8 mouse cellular contexts compared by ENCODE assay signal in genomic region chr8:78899887-78900286, GRCm38 (mm10).
A peak's percentile ranks its signal among the peaks of the same experiment; 100 is the strongest.
DNase-seq lines count a peak whose midpoint lies in the region; ATAC-seq and TF ChIP-seq lines count a peak whose summit lies in the region.

No protein-coding gene starts in this region.

- no peaks in the 10 kb centered on the region for H3K9me3 ChIP-seq in heart, embryonic 11.5 days (replicated peaks; ENCODE audit: control insufficient read depth, low read length)
- H3K9me3 ChIP-seq in forebrain, embryonic 11.5 days (ENCODE audit: control insufficient read depth, low read length) = no peaks in the 10 kb centered on the region
- no peaks in the 10 kb centered on the region for H3K9me3 ChIP-seq in hindbrain, embryonic 16.5 days (ENCODE audit: control insufficient read depth, low read length)

- no peak overlapping the region for H3K27ac ChIP-seq in heart, embryonic 11.5 days (ENCODE audit: low read depth, low read length)
- H3K27ac ChIP-seq in forebrain, embryonic 11.5 days (ENCODE audit: low read depth, low read length) = no peak overlapping the region
- no peak overlapping the region for H3K27ac ChIP-seq in hindbrain, embryonic 16.5 days (ENCODE audit: low read depth, low read length)
- H3K27ac ChIP-seq in small intestine, adult 2 months (ENCODE audit: insufficient read depth, low read depth, low read length) = no peak overlapping the region

- H3K4me1 ChIP-seq in heart, embryonic 11.5 days (ENCODE audit: control insufficient read depth, insufficient read depth, low read length) = no peaks in the 10 kb centered on the region
- H3K4me1 ChIP-seq in forebrain, embryonic 11.5 days (replicated peaks; ENCODE audit: control insufficient read depth, insufficient read depth, low read length) = no peaks in the 10 kb centered on the region
- no peaks in the 10 kb centered on the region for H3K4me1 ChIP-seq in hindbrain, embryonic 16.5 days (ENCODE audit: control insufficient read depth, insufficient read depth, low read depth, low read length)
- no peaks in the 10 kb centered on the region for H3K4me1 ChIP-seq in small intestine, adult 2 months (ENCODE audit: control insufficient read depth, insufficient read depth, insufficient read length, low read length)

- no peak overlapping the region for H3K4me2 ChIP-seq in heart, embryonic 11.5 days
- no peak overlapping the region for H3K4me2 ChIP-seq in forebrain, embryonic 11.5 days (ENCODE audit: low read depth, low read length, severe bottlenecking)
- H3K4me2 ChIP-seq in hindbrain, embryonic 16.5 days (ENCODE audit: low read length) = no peak overlapping the region

- 40% methylated on average over 7 of the region's 7 CpGs for WGBS in heart, embryonic 11.5 days (ENCODE audit: insufficient replicate concordance)
- WGBS in forebrain, embryonic 11.5 days = 41% methylated on average over 7 of the region's 7 CpGs
- 36% methylated on average over 7 of the region's 7 CpGs for WGBS in hindbrain, embryonic 16.5 days
- WGBS in small intestine, adult 2 months = 29% methylated on average over 7 of the region's 7 CpGs

- no peak for ATAC-seq in heart, embryonic 11.5 days (replicated peaks; ENCODE audit: insufficient number of reproducible peaks, low FRiP score, low TSS enrichment)
- ATAC-seq in forebrain, embryonic 11.5 days (replicated peaks; ENCODE audit: low FRiP score) = 0 out of 2 replicates have a peak, but pooled peaks have one; percentile 46
- ATAC-seq in hindbrain, embryonic 16.5 days = peak; percentile 54; the same call in 1 of the 2 replicates

- no peak overlapping the region for H3K4me3 ChIP-seq in heart, embryonic 11.5 days (ENCODE audit: low read depth, low read length)
- no peak overlapping the region for H3K4me3 ChIP-seq in forebrain, embryonic 11.5 days (ENCODE audit: low read depth, low read length)
- H3K4me3 ChIP-seq in hindbrain, embryonic 16.5 days (ENCODE audit: low read length) = no peak overlapping the region
- no peak overlapping the region for H3K4me3 ChIP-seq in small intestine, adult 2 months (ENCODE audit: low read depth, low read length)

- H3K27me3 ChIP-seq in heart, embryonic 11.5 days (ENCODE audit: control insufficient read depth, insufficient read depth, low read length) = no peaks in the 10 kb centered on the region
- no peaks in the 10 kb centered on the region for H3K27me3 ChIP-seq in forebrain, embryonic 11.5 days (ENCODE audit: control insufficient read depth, insufficient read depth, low read length)
- no peaks in the 10 kb centered on the region for H3K27me3 ChIP-seq in hindbrain, embryonic 16.5 days (replicated peaks; ENCODE audit: control insufficient read depth, insufficient read depth, low read length)
- no peaks in the 10 kb centered on the region for H3K27me3 ChIP-seq in small intestine, adult 2 months (ENCODE audit: control insufficient read depth, insufficient read depth, low read length)

- TF ChIP-seq POLR2A in small intestine, adult 2 months (IDR thresholded peaks at IDR 0.05; ENCODE audit: low read depth, low read length) = no peak

- TF ChIP-seq CTCF in small intestine, adult 2 months (IDR thresholded peaks at IDR 0.05; ENCODE audit: extremely low read depth, insufficient read length, insufficient replicate concordance, low read depth, low read length) = peak; percentile 65; the same call in 1 of the 2 replicates

- H3K36me3 ChIP-seq in heart, embryonic 11.5 days (ENCODE audit: control insufficient read depth, insufficient read depth, low read length) = no peaks in the 10 kb centered on the region
- H3K36me3 ChIP-seq in forebrain, embryonic 11.5 days (ENCODE audit: control insufficient read depth, insufficient read depth, low read length) = no peaks in the 10 kb centered on the region
- no peaks in the 10 kb centered on the region for H3K36me3 ChIP-seq in hindbrain, embryonic 16.5 days (ENCODE audit: control insufficient read depth, insufficient read depth, low read length)
- no peaks in the 10 kb centered on the region for H3K36me3 ChIP-seq in small intestine, adult 2 months (ENCODE audit: control insufficient read depth, insufficient read depth, low read length)

- H3K9ac ChIP-seq in heart, embryonic 11.5 days (ENCODE audit: low read depth, low read length) = no peak overlapping the region
- H3K9ac ChIP-seq in forebrain, embryonic 11.5 days (ENCODE audit: low read length) = no peak overlapping the region
- H3K9ac ChIP-seq in hindbrain, embryonic 16.5 days (ENCODE audit: low read depth, low read length) = no peak overlapping the region

- DNase-seq in heart, adult 8-10 months (ENCODE audit: low spot score) = peak; percentile 64
- peak; percentile 31 for DNase-seq in c-Kit-negative CD71-positive TER-119-positive erythroid progenitor cells, embryonic 14.5 days (ENCODE audit: low read depth, low spot score)
- peak; percentile 71 for DNase-seq in forebrain, embryonic 11.5 days (ENCODE audit: low spot score)
- DNase-seq in left cerebral cortex, adult 18-20 months (ENCODE audit: low spot score in 2 of 2) = peak; percentile 70 to 81
- peak; percentile 82 for DNase-seq in mesoderm, embryonic 11.5 days (ENCODE audit: low read depth, low spot score)

Comparison
In these comparisons a context has a peak if more than half of its experiments do, and no peak if none do; other contexts are left out.
1. DNase-seq: peak in every context shown above with its lines; median percentile 82 in mesoderm, embryonic 11.5 days; 76 in left cerebral cortex, adult 18-20 months; 71 in forebrain, embryonic 11.5 days; 64 in heart, adult 8-10 months; 31 in c-Kit-negative CD71-positive TER-119-positive erythroid progenitor cells, embryonic 14.5 days.